Mouse (Mus musculus): ENCODE data around the gene Nrip3.

- TF ChIP-seq CTCF (IDR thresholded peaks at IDR 0.05; ENCODE audit: borderline replicate concordance, control insufficient read depth, extremely low read depth, insufficient read depth, low read length, poor library complexity) (no peak), POLR2A (IDR thresholded peaks at IDR 0.05; ENCODE audit: control insufficient read depth, extremely low read depth, insufficient read depth, low read length, poor library complexity) (no peak)
Measured at GRCm38 (mm10) chr7:109787860-109788259, 6.0 kb upstream of the Nrip3 start.

Data from thymus, adult 2 months (tissue).